Mouse (Mus musculus) gastrocnemius, adult 18-20 months (tissue): Measurements from ENCODE around the gene Nrp2. TPM values are rescaled to one million over a fixed set of nuclear protein-coding genes. Genes with fewer than 3 reads are reported as not detected.

Experiments used
- DNase-seq: peaks from one replicate; pipeline ENCODE4 v3.0.0; 2021; ENCODE audit warnings: low spot score
- total RNA-seq, 2 experiments: library from RNA; stranded (reverse); gene quantifications; 2 replicates each; pipeline ENCODE4 v1.2.3; 2021

The Nrp2 gene
- total RNA-seq, 2 experiments from 2014 or later: 3.7 to 8.0 TPM

GRCm38 (mm10) chr1:62780068-62780761, 77.1 kb downstream of the Nrp2 start:
- DNase-seq: no peak

DNA sequence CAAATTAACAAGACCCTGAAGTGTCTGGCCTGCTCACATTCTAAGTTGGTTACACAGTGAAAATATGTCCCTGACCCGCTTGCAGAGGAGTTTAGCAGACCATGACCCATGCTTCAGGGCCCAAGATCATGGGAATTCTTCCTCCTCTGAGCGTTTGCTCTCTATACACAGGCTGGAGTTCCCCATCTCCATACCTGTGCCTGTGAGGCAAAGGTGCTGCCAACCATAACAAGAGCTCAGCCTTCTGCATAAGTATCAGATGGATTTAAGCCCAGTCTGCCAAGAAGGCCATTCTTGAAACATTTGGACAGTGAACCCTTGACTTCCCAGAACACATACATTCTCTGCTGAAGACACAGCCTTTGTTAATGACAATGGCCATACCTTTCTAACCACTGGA, 79.1 kb downstream of the Nrp2 start:
- DNase-seq: no peak

- DNase-seq: no peak
Observed at GRCm38 (mm10) chr1:62782573-62782972, 79.5 kb downstream of the Nrp2 start.

GRCm38 (mm10) chr1:62783354-62784083, 80.4 kb downstream of the Nrp2 start:
- DNase-seq: no peak

GRCm38 (mm10) chr1:62784084-62784392, 81.0 kb downstream of the Nrp2 start:
- no peak for DNase-seq

GRCm38 (mm10) chr1:62786255-62786654, 83.2 kb downstream of the Nrp2 start:
- DNase-seq: peak; percentile 50

DNA sequence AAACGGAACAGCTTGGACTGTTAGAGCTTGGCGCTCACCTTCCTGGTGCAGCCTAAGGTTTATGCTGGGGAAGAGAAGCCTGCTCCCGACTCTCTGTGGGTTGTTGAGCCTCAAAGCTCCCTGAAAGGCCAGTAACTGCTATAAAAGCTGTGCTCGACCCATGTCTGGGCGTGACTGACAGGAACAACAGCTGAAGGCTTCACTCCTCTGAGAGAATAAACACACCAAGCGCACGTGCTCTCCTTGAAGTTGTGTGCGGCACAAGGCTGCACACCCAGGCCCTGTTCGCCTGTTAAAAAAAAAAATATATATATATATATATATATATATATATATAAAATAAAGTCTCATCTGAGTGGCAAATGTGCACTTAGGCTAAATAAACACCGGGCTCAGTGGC, 84.5 kb downstream of the Nrp2 start:
- no peak for DNase-seq

GRCm38 (mm10) chr1:62794223-62794895, 91.3 kb downstream of the Nrp2 start:
- no peak for DNase-seq

GRCm38 (mm10) chr1:62794896-62795255, 91.8 kb downstream of the Nrp2 start:
- DNase-seq: no peak

GRCm38 (mm10) chr1:62795307-62796037, 92.4 kb downstream of the Nrp2 start:
- DNase-seq: no peak

GRCm38 (mm10) chr1:62796038-62796647, 93.1 kb downstream of the Nrp2 start:
- DNase-seq: no peak

DNA sequence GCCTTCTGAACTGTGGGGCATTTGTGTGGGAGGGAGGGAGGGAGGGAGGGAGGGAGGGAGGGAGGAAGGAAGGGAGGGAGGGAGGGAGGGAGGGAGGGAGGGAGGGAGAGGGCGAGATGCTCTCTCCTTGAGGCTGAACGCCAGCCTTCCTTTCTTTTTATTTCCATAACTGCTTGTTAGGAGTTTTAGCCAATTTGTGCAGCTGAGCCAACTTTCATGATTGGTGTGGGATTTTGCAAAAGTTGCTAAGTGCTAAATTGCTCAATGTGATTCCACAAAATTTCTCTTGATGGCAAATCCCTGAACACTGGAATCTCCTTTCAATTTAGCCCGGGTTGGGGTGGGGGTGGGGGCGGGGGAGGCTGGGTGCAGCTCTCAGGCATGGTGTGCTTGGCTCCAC, 96.3 kb downstream of the Nrp2 start:
- DNase-seq: no peak

DNA sequence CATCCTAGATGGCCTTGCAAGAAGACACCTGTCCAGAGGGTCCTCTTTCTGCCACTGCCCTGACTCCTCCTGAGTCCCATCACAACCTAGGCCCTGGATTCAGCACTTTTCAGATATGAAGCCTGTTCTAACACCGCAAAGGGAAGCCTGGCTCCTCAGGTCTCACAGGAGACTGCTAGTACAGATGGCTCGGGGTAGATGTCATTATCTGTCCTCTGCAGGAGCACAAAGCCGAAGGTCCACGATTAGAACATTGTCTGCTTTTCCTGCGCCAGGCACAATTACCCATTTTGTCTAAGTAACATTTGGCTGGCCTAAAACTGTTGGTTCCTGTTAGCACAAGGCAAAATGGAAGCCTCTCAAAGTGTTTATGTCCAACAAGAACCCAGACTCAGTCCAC, 97.3 kb downstream of the Nrp2 start:
- no peak for DNase-seq

DNA sequence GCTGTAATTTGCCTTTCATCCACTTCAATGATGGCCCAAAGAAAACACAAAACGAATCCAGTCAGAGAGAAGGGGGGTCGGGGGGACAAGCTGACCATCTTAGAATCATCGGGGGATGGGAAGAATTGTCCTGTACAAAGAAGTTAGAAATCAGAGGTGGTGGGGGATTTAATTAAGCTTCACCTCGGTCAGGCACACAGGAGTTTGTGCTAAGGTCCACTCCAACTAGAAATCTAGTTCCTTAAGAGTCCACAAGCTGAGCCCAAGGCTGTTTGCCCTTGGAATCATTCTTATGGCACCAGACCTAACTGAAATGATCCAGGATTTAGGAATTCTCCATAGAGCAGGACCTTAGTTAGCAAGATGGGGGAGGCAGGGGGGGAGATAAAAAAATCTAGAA, 98.3 kb downstream of the Nrp2 start:
- no peak for DNase-seq

DNA sequence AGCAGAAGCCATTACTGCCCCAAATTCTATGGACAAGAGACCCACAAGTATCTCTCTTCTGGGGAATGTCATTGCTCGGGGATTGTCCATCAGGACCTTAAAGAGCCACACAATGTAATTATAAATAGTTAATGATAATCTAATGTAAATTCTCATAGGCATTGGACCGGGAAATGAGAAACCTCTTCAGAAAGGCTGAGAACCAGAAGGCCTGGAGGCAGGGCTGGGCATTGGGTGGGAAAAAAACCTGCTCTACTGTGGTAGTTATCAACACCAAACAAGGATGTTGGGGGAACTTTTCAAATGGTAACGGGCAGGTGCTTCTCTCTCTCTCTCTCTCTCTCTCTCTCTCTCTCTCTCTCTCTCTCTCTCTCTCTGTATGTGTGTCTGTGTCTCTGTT, 98.8 kb downstream of the Nrp2 start:
- DNase-seq: no peak

DNA sequence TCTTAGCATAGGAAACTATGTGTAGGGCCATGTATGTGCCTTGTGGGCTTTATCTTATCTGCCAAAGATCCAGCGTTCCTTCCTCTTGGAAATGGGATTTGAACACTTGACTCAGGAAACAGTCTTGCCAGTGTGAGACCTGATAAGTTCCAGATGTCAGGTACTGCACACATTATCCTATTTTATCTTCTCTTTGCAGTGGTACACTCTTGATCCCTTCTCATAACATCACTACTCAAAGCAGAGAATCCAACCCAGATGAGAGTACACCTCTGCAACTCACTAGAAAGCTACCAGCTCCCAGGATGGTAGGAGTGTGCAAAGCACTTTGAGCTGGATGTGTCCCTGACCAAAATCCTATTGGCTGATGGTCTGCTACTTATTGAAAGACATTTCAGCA, 100.5 kb downstream of the Nrp2 start:
- no peak for DNase-seq

DNA sequence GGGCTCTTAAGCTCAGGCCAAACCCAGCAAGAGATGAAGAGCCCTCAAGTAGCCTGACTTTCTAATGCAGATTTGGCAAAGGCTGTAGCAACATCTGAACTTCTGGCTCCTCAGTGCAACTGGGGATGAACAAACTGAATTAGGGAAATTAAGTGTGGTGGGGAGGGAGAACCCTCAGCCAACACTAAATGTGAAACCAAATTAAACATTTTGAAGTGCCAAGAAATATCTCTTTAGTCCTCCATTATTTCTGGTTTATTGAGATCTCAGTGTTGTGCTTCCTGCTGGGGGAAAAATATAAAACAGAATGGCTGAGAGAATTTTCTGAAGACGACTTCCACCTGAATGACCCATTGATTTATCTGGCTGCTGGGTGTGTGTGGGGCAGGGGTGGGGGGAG, 102.9 kb downstream of the Nrp2 start:
- no peak for DNase-seq

DNA sequence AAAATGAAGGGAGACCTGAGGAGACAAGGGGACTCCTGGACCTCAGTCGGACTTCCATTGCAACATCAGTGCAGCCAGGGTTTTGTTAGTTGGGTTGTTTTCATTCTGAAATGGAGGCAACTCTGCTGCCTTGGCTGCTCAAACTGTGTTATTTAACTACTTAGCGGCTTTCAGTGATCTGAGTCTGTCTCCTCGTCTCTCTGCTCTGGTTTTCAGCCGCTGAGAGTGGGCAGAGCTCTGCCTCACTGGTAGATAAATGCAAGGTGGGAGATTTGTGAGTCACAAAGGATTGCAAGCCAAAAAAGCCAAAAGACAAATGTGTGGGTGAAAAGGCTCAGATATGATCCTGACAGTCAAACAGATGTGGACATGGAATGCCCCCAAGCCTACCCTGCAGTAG, 105.3 kb downstream of the Nrp2 start:
- DNase-seq: no peak

- DNase-seq: no peak
Observed at GRCm38 (mm10) chr1:62809601-62810228, 106.6 kb downstream of the Nrp2 start.

DNA sequence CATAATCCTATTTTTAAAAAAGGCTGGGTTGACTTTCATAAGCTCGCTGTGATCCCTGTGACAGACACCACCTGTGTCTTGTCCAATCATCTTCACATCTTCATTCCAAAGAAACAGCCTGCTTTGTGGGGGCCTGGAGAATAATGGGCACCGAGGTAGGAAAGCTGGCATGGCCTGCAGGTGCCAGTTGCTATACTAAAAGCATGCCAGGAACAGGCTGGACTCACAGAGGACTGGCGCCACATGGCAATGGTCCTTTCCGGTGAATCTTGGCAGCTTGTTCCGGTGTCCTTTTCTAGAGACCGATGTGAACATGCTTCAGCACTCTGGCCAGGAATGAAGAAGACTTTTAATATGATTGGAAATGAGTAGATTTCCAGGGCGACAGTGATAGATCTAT, 108.1 kb downstream of the Nrp2 start:
- peak; percentile 13 for DNase-seq
